Mouse (Mus musculus) embryonic fibroblast, embryonic 13.5 days (primary cell): ENCODE measurements at regions not wholly inside any gene's neighbourhood (a gene's known extent, or its start where the extent isn't known, plus 50 kb on each side); places are given as distances from the start of the nearest gene placed in this dataset.

Experiments
- H3K27ac ChIP-seq: 2 replicates; pipeline ENCODE4 v1.5.1; 2012; ENCODE audit warnings: low read length, control low read depth, inconsistent platforms; ENCODE audit not compliant: insufficient read depth
- H3K4me1 ChIP-seq: 2 replicates; pipeline ENCODE4 v1.6.1; 2011; ENCODE audit warnings: low read length; ENCODE audit not compliant: control insufficient read depth, insufficient read depth
- H3K4me3 ChIP-seq: 2 replicates; pipeline ENCODE4 v1.5.1; 2011; ENCODE audit warnings: mild to moderate bottlenecking, control low read depth, low read length; ENCODE audit not compliant: insufficient read depth
- CTCF ChIP-seq: IDR thresholded peaks from 2 replicates; pipeline ENCODE4 v1.5.1; 2011; ENCODE audit warnings: mild to moderate bottlenecking, control low read depth, low read length, moderate library complexity, borderline replicate concordance; ENCODE audit not compliant: insufficient read depth
- POLR2A ChIP-seq: IDR thresholded peaks from 2 replicates; pipeline ENCODE4 v1.6.1; 2011; ENCODE audit warnings: low read depth, mild to moderate bottlenecking, control low read depth, low read length, moderate library complexity

DNA sequence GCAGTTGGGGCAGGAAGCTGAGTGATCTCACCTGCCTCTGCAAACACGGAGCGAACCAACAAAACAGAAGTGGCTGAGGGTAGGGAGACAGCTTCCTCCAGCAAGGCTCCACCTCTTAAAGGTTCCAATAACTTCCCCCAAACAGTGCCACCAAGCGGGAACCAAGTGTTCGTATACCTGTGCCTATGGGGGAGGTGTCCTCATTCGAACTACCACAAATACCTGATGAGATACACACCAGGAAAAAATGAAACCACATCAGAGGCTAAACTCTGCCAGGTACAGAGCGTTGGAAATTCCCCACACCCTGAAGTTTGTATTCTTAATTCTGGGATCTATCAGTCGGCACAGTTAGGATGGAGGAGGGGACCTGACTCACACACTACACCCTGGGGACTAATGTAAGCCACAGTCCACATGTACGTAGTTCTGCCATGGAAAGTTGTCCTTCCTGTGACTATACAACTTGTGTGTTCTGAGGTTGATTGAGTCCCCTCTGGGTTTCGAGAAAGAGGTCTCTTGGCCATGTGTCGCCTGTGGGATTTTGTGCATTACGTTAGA, 74.4 kb upstream of the Bach2 start:
- Histone ChIP-seq H3K4me1 (no peaks in the 10 kb centered on the region), H3K27ac (no peak overlapping the region)
- no peak for TF ChIP-seq POLR2A

DNA sequence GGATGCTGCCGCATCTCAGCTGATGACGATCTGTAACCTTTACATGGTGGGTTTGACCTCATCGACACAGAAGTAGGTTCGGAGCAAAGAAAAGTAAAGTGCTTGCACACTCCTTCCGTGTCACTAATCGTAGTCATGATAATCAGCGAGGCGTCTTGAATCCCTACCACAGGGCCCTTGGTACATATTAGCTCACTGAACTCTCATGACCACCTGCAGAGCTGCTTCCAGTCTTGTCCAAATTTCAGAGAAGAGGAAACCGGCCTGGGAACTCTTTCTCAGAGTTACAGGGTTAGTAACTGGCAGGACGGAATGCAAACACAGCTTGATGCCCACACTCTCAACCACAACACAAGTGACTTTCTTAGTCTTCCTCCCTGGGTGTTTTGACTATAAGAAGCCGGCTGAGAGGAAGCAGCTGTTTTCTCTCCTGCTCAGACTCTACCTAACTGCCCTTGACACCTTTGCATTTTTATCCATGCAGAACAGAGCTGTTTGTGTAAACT, 73.8 kb upstream of the Bach2 start:
- TF ChIP-seq CTCF (no peak), POLR2A (no peak)
- Histone ChIP-seq H3K27ac (no peak overlapping the region), H3K4me1 (peaks cover 2% of the 10 kb centered on the region; the same call in 1 of the 2 replicates), H3K4me3 (no peak overlapping the region)

More for the DNA sequence above, 74.4 kb upstream of the Bach2 start:
- no peak overlapping the region for H3K4me3 ChIP-seq

DNA sequence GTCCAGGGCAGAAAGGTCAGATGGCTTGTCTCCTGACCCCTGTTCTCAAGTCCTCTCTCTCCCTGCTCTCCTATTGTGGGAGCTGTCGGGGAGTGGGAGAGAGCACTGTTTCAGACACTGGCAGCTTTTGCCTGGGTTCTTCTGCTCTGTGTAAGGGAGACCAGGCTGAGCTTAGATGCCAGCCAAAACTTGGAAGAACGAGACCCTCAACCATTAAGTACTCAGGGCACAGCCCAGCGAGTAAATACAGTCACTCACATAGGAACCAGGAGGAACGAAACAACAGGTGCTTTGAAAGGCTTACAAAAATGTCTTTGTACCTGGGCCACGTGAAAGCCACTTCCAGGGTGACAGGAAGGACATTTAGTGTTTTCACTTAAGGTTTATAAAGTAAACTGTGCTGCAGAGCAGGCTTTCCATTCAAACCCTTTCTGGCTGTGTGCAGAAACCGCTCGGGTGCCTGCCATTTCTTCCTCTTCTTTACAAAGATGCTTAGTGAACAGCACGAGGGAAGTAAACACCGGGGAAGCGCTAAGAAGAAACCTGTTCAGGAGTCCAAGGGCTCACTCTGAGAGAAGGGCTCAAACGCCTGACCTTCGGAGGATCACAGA, 72.6 kb upstream of the Bach2 start:
- Histone ChIP-seq H3K4me3 (no peak overlapping the region), H3K27ac (no peak overlapping the region), H3K4me1 (peaks cover 7% of the 10 kb centered on the region)
- TF ChIP-seq CTCF (no peak), POLR2A (no peak)

DNA sequence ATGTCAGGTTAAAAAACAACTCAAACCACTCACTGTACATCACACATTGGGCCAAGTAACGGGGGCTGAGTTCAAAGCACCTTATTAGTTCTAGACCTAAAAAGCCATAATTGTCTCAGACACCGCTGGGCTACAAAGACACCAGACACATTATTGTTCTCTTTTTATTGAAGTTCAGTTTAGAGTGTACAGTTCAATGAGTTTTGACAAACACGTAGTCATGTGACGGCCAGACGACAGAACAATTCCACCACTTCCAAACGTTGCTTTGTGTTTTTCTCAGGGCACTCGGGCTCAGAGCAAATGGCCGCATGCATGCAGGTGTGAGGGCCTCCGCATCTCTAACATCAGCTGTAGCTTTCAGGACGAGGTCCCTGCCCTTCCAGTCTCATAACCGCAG, 71.5 kb upstream of the Bach2 start:
- no peak for TF ChIP-seq POLR2A
- TF ChIP-seq CTCF, result no peak
- Histone ChIP-seq H3K4me3 (no peak overlapping the region), H3K4me1 (peaks cover 7% of the 10 kb centered on the region), H3K27ac (no peak overlapping the region)

DNA sequence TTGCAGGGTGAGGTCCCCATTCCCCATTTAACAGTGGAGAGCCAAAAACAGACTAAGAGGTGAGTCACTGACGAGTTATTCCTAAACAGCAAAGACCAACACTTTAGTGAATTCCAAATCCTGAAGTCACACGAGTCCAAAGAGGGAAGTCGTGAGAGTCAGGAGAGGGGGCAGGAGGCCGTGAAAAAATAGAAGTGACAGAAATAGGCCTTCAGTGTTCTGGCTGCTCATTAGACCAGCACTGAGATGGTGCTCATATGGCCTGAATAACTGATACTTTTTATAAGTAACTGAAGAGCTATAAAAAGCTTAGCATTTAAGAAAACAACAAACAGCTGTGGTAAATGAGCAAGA, 68.5 kb upstream of the Bach2 start:
- no peak overlapping the region for H3K27ac ChIP-seq
- no peak overlapping the region for H3K4me3 ChIP-seq
- H3K4me1 ChIP-seq, result peaks cover 14% of the 10 kb centered on the region
- TF ChIP-seq POLR2A (no peak), CTCF (no peak)

DNA sequence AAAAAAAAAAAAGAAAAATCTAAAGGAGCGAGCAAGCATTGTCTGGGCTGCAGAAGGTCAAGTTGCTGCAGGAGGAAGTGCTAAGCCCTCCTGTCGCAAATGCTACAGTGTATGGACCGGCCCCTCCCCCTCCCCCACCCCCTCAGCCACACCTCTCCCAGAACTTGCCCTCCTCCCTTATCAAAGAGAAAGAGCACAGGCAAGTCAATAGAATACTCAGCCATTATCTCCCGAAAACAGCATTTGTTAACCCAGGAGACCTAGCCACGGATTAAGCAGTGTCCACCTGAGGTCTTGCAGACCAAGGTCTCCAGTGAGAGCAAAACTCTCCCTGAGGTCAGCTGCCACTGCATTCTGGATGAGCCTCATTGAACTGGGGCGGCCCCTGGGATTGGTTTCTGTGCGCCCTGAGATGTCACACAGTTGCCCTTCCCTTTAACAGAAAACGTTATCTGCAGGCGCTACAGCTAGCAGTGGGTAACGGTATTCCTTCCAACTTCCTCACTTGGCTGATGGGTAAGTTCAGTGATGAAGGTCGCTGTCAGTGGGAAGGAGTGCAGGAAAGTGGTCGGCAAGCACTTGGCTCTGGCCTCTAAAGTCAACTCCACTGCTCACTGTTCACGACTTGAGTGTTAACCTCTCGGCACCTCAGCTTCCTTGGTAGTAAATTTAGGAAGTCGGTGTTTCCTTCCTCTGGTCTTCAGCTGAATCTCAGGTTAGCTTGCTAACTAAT, 68.0 kb upstream of the Bach2 start:
- H3K4me1 ChIP-seq, result peaks cover 16% of the 10 kb centered on the region
- TF ChIP-seq POLR2A (no peak), CTCF (no peak)

DNA sequence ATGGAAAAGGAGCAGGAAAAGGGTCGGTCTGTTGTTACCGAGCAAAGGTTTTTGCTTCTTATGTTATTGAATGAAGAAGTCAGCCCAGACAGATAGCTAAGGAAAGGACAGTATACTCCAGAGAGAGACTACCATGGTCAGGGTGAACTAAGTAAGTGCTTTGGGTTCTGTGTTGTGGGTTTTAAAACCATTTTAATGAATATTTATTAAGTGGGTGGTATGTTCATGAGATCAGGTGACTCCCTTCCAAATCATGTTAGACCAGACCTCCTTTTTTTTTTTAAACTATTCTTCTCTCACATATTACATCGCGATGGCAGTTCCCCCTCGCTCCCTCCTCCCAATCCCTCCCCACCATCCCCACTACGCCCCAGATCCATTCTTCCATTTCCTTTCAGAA, 67.3 kb upstream of the Bach2 start:
- Histone ChIP-seq H3K4me3 (no peak overlapping the region), H3K27ac (no peak overlapping the region), H3K4me1 (peaks cover 16% of the 10 kb centered on the region)
- TF ChIP-seq POLR2A, result no peak
- no peak for TF ChIP-seq CTCF

More for the DNA sequence above, 68.0 kb upstream of the Bach2 start:
- no peak overlapping the region for H3K4me3 ChIP-seq
- H3K27ac ChIP-seq, result peak overlapping the region; percentile 69

DNA sequence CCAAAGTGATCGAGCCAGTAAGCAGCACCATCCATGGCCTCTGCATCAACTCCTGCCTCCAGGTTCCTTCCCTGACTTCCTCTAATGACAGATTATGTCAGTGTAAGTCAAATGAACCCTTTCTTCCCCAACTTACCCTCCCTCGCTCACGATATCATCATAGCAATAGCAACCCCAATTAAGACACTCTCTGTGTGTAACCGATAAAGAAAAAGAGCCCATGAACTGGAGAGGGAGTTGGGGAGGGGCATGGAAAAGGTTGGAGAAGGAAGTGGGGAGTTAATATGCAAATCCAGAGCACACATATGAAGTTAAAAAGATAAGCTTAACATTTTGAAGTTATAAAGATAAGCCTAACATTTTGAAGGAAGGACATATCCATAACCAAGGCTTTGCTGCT, 65.6 kb upstream of the Bach2 start:
- TF ChIP-seq CTCF (no peak), POLR2A (no peak)
- Histone ChIP-seq H3K27ac (no peak overlapping the region), H3K4me3 (no peak overlapping the region), H3K4me1 (peaks cover 19% of the 10 kb centered on the region)

DNA sequence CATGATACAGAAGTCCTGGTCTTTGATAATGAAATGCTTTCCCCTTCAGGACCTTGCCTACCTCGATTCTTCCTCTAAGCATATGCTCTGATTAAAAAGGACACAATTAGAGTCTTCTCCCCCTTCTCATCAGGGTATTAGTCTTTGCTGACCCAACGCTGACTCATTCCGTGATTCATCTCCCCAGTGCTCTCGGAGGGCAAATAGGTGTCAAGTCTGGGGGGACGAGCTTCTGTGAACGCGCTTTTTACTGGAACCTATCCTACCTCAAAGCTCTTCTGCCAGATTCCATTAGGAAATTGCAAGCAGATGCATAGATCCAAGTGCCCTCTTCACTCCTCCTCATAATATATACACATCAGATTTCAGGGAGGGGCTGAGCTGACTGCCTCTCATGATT, 63.8 kb upstream of the Bach2 start:
- Histone ChIP-seq H3K4me1 (peaks cover 30% of the 10 kb centered on the region), H3K27ac (peak overlapping the region; percentile 90), H3K4me3 (no peak overlapping the region)
- TF ChIP-seq POLR2A, result no peak
- TF ChIP-seq CTCF, result no peak

DNA sequence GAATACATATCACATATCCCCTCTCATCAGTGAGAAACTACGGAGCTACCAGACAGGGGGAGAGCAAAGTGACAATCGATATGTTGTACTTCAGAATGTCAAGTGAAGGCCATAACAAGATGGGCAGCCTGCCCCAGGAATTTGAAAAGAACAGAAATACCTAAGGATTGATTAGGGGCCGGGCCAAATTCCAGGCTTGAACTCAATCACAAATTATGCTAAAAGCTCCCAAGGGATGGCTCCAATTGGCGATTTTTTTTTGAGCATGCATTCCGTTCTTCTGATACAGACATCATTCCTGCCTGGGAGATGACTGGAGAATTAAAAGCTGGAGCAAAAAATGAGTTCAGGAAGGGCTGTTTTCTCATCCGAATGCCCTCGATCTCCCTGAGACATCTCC, 63.4 kb upstream of the Bach2 start:
- TF ChIP-seq CTCF, result no peak
- no peak for TF ChIP-seq POLR2A
- Histone ChIP-seq H3K4me3 (no peak overlapping the region), H3K27ac (peak overlapping the region; percentile 94), H3K4me1 (peaks cover 30% of the 10 kb centered on the region)
